Mouse (Mus musculus): ENCODE results near the gene Dcdc2c. TPM values are rescaled to one million over a fixed set of nuclear protein-coding genes. Genes with fewer than 3 reads are reported as not detected.

The Dcdc2c gene
- polyA plus RNA-seq, 1 experiment from 2014 or later: not detected

Other genes starting within 250 kb of the Dcdc2c start
- not detected in 2 replicates for gene Allc, start 30.1 kb upstream of the Dcdc2c start, polyA plus RNA-seq (2014; fragmentation: Nextera tagmentation; extraction: Ambion mirVana)
- 0.70 and 1.2 TPM in 2 replicates for gene Colec11, start 71.0 kb upstream of the Dcdc2c start, polyA plus RNA-seq (2014; fragmentation: Nextera tagmentation; extraction: Ambion mirVana)
- 1,014 and 1,021 TPM in 2 replicates for gene Rps7, start 83.6 kb upstream of the Dcdc2c start, polyA plus RNA-seq (2014; fragmentation: Nextera tagmentation; extraction: Ambion mirVana)
- gene Rnaseh1, start 97.2 kb upstream of the Dcdc2c start, polyA plus RNA-seq (2014; fragmentation: Nextera tagmentation; extraction: Ambion mirVana): 29.1 and 29.8 TPM in 2 replicates
- 78.2 and 79.1 TPM in 2 replicates for gene Adi1, start 122.8 kb upstream of the Dcdc2c start, polyA plus RNA-seq (2014; fragmentation: Nextera tagmentation; extraction: Ambion mirVana)
- 39.1 and 40.7 TPM in 2 replicates for gene Trappc12, start 198.1 kb upstream of the Dcdc2c start, polyA plus RNA-seq (2014; fragmentation: Nextera tagmentation; extraction: Ambion mirVana)
- gene Eipr1, start 199.4 kb upstream of the Dcdc2c start, polyA plus RNA-seq (2014; fragmentation: Nextera tagmentation; extraction: Ambion mirVana): 27.2 and 31.0 TPM in 2 replicates